Mouse (Mus musculus): ENCODE results near the gene Tyro3.

Gene Tyro3

GRCm38 (mm10) chr2:119797279-119797783 is at the start of gene Tyro3:
Tyro3 (plus strand) TSS chr2:119797733.
- no peak for DNase-seq (ENCODE audit: low spot score in 2 of 2)

- DNase-seq (ENCODE audit: low spot score in 2 of 2) = no peak
Measured at GRCm38 (mm10) chr2:119749260-119749659, 48.3 kb upstream of the Tyro3 start.

- no peak for DNase-seq (ENCODE audit: low spot score in 2 of 2)
Measured at GRCm38 (mm10) chr2:119757601-119758100, 39.9 kb upstream of the Tyro3 start.

GRCm38 (mm10) chr2:119758101-119758843 is 39.3 kb upstream of the Tyro3 start:
- DNase-seq (ENCODE audit: low spot score in 2 of 2) = peak in 1 of 2 experiments; percentile 71

GRCm38 (mm10) chr2:119758844-119759835 is 38.4 kb upstream of the Tyro3 start:
- DNase-seq (ENCODE audit: low spot score in 2 of 2) = no peak

- no peak for DNase-seq (ENCODE audit: low spot score in 2 of 2)
Measured at GRCm38 (mm10) chr2:119760251-119760650, 37.3 kb upstream of the Tyro3 start, which contains the start of gene Ltk. Ltk (minus strand) TSS chr2:119760431.

GRCm38 (mm10) chr2:119762276-119762675 is 35.3 kb upstream of the Tyro3 start:
- DNase-seq (ENCODE audit: low spot score in 2 of 2) = no peak

GRCm38 (mm10) chr2:119763924-119764323 is 33.6 kb upstream of the Tyro3 start:
- DNase-seq (ENCODE audit: low spot score in 2 of 2) = no peak

- no peak for DNase-seq (ENCODE audit: low spot score in 2 of 2)
Measured at GRCm38 (mm10) chr2:119767246-119767645, 30.3 kb upstream of the Tyro3 start.

GRCm38 (mm10) chr2:119787206-119787883 is 10.2 kb upstream of the Tyro3 start, which contains the start of gene Rpap1:
Rpap1 (minus strand) TSS chr2:119787537.
- peak; percentile 79 to 92 for DNase-seq (ENCODE audit: low spot score in 2 of 2)

GRCm38 (mm10) chr2:119789996-119790395 is 7.5 kb upstream of the Tyro3 start:
- DNase-seq (ENCODE audit: low spot score in 2 of 2) = no peak

GRCm38 (mm10) chr2:119798246-119798927 is 854 bp downstream of the Tyro3 start:
- peak in 1 of 2 experiments; percentile 44 for DNase-seq (ENCODE audit: low spot score in 2 of 2)

GRCm38 (mm10) chr2:119799181-119799960 is 1.8 kb downstream of the Tyro3 start:
- no peak for DNase-seq (ENCODE audit: low spot score in 2 of 2)

- no peak for DNase-seq (ENCODE audit: low spot score in 2 of 2)
Measured at GRCm38 (mm10) chr2:119799961-119800550, 2.5 kb downstream of the Tyro3 start.

- no peak for DNase-seq (ENCODE audit: low spot score in 2 of 2)
Measured at GRCm38 (mm10) chr2:119800876-119801846, 3.6 kb downstream of the Tyro3 start.

GRCm38 (mm10) chr2:119802767-119803617 is 5.5 kb downstream of the Tyro3 start:
- no peak for DNase-seq (ENCODE audit: low spot score in 2 of 2)

GRCm38 (mm10) chr2:119803618-119804274 is 6.2 kb downstream of the Tyro3 start:
- no peak for DNase-seq (ENCODE audit: low spot score in 2 of 2)

Measured in spleen, postnatal 4 days (tissue).